Mouse (Mus musculus): ENCODE measurements around the gene Itgb2. TPM values are rescaled to one million over a fixed set of nuclear protein-coding genes. Genes with fewer than 3 reads are reported as not detected.
A peak's percentile ranks its signal among the peaks of the same experiment; 100 is the strongest.

Gene Itgb2
- polyA plus RNA-seq, 1 experiment from 2014 or later = 1.2 TPM

DNA sequence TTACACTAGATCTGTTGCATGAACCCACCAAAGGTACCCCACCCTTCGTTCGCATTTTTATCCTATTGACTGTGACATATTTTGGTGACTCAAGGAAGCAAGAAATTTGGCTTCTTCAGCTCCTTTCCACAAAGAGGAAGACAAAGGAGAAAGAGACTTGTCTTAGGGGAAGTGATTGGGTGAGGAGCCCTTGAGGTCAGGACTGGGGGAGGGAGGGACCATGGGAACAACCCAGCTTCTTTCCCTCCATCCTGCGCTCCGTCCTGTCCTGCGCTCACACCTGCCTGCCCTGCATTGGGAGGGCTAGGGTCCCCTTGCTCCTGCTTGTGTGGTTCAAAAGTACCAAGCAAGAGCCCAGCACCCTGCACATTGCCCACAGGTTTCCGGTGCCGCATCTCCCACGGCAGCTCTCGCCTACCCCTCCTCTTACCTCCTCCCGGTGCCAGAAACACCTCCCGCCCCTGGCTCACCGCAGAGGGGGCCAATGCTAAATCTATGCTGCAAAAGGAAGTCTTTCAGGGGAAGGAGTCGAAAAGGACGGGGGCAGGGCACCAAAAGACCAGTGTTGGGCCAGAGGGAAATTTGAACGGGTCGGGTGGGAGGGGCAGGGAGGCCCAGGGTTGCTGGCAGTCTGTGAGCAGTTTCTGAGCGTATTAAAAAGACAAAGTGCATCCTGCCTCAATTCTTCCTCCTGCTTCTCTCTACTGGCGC lies 7.9 kb upstream of the Itgb2 start:
- 20% methylated on average over 18 of the region's 18 CpGs for WGBS
- Histone ChIP-seq H3K9me3 (replicated peaks) (no peaks in the 10 kb centered on the region), H3K4me3 (peak overlapping the region; percentile 54), H3K27me3 (ENCODE audit: low read depth, poor library complexity, severe bottlenecking) (peaks cover 24% of the 10 kb centered on the region), H3K4me1 (peaks cover 14% of the 10 kb centered on the region), H3K36me3 (no peaks in the 10 kb centered on the region), H3K27ac (replicated peaks) (peak overlapping the region; percentile 75)
- DNase-seq (ENCODE audit: low spot score) = peak; percentile 31

DNA sequence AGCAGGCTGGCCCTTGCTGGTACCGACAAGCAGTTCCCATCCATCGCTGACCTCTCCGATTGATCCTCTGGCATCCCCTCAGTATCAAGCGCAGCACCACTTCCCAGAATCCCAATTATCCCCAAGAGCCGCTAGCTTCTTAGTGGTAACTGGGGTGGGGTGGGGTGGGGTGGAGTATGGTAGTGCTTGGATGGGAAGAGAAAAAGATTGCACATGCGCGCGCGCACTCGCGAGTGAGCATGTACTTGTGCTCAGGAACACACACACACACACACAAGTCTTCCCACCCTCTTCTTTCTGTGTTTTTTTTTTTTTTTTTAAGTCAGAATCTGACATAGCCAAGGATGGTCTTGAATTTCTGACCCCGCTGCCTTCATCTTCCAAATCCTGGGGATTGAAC lies 7.3 kb upstream of the Itgb2 start:
- peaks cover 11% of the 10 kb centered on the region for H3K4me1 ChIP-seq
- H3K9me3 ChIP-seq (replicated peaks) = no peaks in the 10 kb centered on the region
- DNase-seq (ENCODE audit: low spot score) = no peak
- peaks cover 24% of the 10 kb centered on the region for H3K27me3 ChIP-seq (ENCODE audit: low read depth, poor library complexity, severe bottlenecking)
- H3K36me3 ChIP-seq = no peaks in the 10 kb centered on the region
- H3K27ac ChIP-seq (replicated peaks) = peak overlapping the region; percentile 75
- WGBS = 61% methylated on average over 12 of the region's 12 CpGs
- H3K4me3 ChIP-seq = peak overlapping the region; percentile 54

- Histone ChIP-seq H3K4me3 (no peak overlapping the region), H3K4me1 (peaks cover 11% of the 10 kb centered on the region), H3K36me3 (no peaks in the 10 kb centered on the region), H3K27me3 (ENCODE audit: low read depth, poor library complexity, severe bottlenecking) (peaks cover 24% of the 10 kb centered on the region), H3K9me3 (replicated peaks) (no peaks in the 10 kb centered on the region), H3K27ac (replicated peaks) (no peak overlapping the region)
- 73% methylated on average over 7 of the region's 7 CpGs for WGBS
- DNase-seq (ENCODE audit: low spot score) = no peak
Measured at GRCm38 (mm10) chr10:77523321-77523720, 6.7 kb upstream of the Itgb2 start.

DNA sequence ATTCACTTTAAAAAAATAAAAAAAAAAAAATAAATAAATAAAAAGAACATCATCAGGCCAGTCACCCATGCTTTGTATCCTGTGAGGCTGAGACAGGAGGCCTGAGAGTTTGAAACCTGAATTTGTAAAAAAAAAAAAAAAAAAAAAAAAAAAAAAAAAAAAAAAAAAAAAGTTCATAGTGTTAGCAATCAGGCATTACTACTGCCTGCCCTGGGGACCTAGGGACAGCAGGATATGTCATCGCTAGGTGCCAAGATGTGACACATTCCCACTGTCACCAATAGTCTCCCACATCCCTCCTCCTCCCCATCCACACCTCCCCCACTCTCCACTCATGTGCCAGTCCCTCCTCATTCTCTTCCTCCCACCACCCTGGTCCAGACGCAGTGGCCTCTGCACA lies 3.6 kb upstream of the Itgb2 start:
- Histone ChIP-seq H3K9me3 (replicated peaks) (no peaks in the 10 kb centered on the region), H3K27ac (replicated peaks) (no peak overlapping the region), H3K36me3 (no peaks in the 10 kb centered on the region), H3K4me1 (peaks cover 11% of the 10 kb centered on the region), H3K27me3 (ENCODE audit: low read depth, poor library complexity, severe bottlenecking) (peaks cover 22% of the 10 kb centered on the region), H3K4me3 (no peak overlapping the region)
- WGBS = 77% methylated on average over 2 of the region's 2 CpGs
- DNase-seq (ENCODE audit: low spot score) = no peak

- 86% methylated on average over 6 of the region's 6 CpGs for WGBS
Measured at GRCm38 (mm10) chr10:77528634-77529033, 1.4 kb upstream of the Itgb2 start.

GRCm38 (mm10) chr10:77531026-77532019 lies 1.3 kb downstream of the Itgb2 start:
- Histone ChIP-seq H3K27ac (replicated peaks) (no peak overlapping the region), H3K4me3 (no peak overlapping the region), H3K4me1 (peaks cover 9% of the 10 kb centered on the region; the same call in 1 of the 2 replicates), H3K9me3 (replicated peaks) (no peaks in the 10 kb centered on the region), H3K27me3 (ENCODE audit: low read depth, poor library complexity, severe bottlenecking) (no peaks in the 10 kb centered on the region), H3K36me3 (no peaks in the 10 kb centered on the region)
- 89% methylated on average over 6 of the region's 6 CpGs for WGBS
- no peak for DNase-seq (ENCODE audit: low spot score)

More at GRCm38 (mm10) chr10:77528634-77529033, 1.4 kb upstream of the Itgb2 start:
- no peak overlapping the region for H3K27ac ChIP-seq (replicated peaks)
- H3K27me3 ChIP-seq (ENCODE audit: low read depth, poor library complexity, severe bottlenecking) = 0 out of 2 replicates have a peak, but pooled peaks cover under 1% of the 10 kb centered on the region
- H3K4me3 ChIP-seq = no peak overlapping the region
- DNase-seq (ENCODE audit: low spot score) = no peak
- no peaks in the 10 kb centered on the region for H3K9me3 ChIP-seq (replicated peaks)
- H3K36me3 ChIP-seq = no peaks in the 10 kb centered on the region
- peaks cover 7% of the 10 kb centered on the region; the same call in 1 of the 2 replicates for H3K4me1 ChIP-seq

- Histone ChIP-seq H3K27me3 (ENCODE audit: low read depth, poor library complexity, severe bottlenecking) (no peaks in the 10 kb centered on the region), H3K36me3 (no peaks in the 10 kb centered on the region), H3K4me3 (no peak overlapping the region), H3K27ac (replicated peaks) (no peak overlapping the region), H3K4me1 (peaks cover 9% of the 10 kb centered on the region; the same call in 1 of the 2 replicates), H3K9me3 (replicated peaks) (no peaks in the 10 kb centered on the region)
- DNase-seq (ENCODE audit: low spot score) = no peak
- WGBS = 85% methylated on average over 1 of the region's 1 CpGs
Measured at GRCm38 (mm10) chr10:77532020-77532413, 2.0 kb downstream of the Itgb2 start.

GRCm38 (mm10) chr10:77536727-77537126 lies 6.7 kb downstream of the Itgb2 start:
- peaks cover 9% of the 10 kb centered on the region; the same call in 1 of the 2 replicates for H3K4me1 ChIP-seq

GRCm38 (mm10) chr10:77537215-77538209 lies 7.5 kb downstream of the Itgb2 start:
- peaks cover 9% of the 10 kb centered on the region; the same call in 1 of the 2 replicates for H3K4me1 ChIP-seq
- H3K27me3 ChIP-seq (ENCODE audit: low read depth, poor library complexity, severe bottlenecking) = no peaks in the 10 kb centered on the region
- 87% methylated on average over 11 of the region's 11 CpGs for WGBS
- no peaks in the 10 kb centered on the region for H3K36me3 ChIP-seq
- no peaks in the 10 kb centered on the region for H3K9me3 ChIP-seq (replicated peaks)
- H3K4me3 ChIP-seq = no peak overlapping the region
- no peak overlapping the region for H3K27ac ChIP-seq (replicated peaks)
- no peak for DNase-seq (ENCODE audit: low spot score)

More at GRCm38 (mm10) chr10:77536727-77537126, 6.7 kb downstream of the Itgb2 start:
- WGBS = 82% methylated on average over 8 of the region's 8 CpGs
- Histone ChIP-seq H3K27ac (replicated peaks) (no peak overlapping the region), H3K4me3 (no peak overlapping the region), H3K36me3 (no peaks in the 10 kb centered on the region), H3K27me3 (ENCODE audit: low read depth, poor library complexity, severe bottlenecking) (no peaks in the 10 kb centered on the region), H3K9me3 (replicated peaks) (no peaks in the 10 kb centered on the region)
- no peak for DNase-seq (ENCODE audit: low spot score)

DNA sequence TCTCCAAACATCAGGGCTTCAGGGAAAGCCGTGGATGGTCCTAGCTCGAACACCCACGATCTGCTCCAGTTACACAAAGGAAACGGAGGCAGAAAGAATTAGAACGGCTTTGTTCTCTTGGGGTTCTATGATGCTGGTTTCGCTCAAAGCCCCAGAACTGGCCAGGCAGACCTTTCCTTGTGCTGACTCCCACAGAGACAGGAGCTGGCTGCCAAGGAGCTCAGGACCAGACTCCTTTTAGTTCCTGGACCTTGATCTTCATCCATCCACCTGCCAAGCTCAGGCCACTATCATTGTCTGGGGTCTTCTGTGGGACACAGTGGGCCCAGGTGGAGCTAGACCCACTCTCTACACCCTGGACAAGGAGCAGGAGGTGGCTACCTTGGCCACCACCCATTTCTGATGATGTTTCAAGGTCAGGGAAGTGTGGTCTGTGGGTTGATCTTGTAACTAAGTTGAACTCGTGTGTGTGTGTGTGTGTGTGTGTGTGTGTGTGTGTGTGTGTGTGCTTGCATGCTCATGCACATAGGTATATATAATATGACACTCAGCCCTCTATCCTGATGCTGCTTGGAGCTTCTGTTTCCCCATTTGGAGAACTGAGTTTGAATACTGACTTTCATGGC lies 9.4 kb downstream of the Itgb2 start:
- no peak for DNase-seq (ENCODE audit: low spot score)
- Histone ChIP-seq H3K27me3 (ENCODE audit: low read depth, poor library complexity, severe bottlenecking) (no peaks in the 10 kb centered on the region), H3K36me3 (no peaks in the 10 kb centered on the region), H3K4me1 (no peaks in the 10 kb centered on the region), H3K27ac (replicated peaks) (no peak overlapping the region), H3K9me3 (replicated peaks) (no peaks in the 10 kb centered on the region), H3K4me3 (no peak overlapping the region)
- 86% methylated on average over 7 of the region's 7 CpGs for WGBS

GRCm38 (mm10) chr10:77540576-77541102 lies 10.6 kb downstream of the Itgb2 start:
- 90% methylated on average over 4 of the region's 4 CpGs for WGBS
- no peaks in the 10 kb centered on the region for H3K4me1 ChIP-seq

More at GRCm38 (mm10) chr10:77540576-77541102, 10.6 kb downstream of the Itgb2 start:
- H3K36me3 ChIP-seq = no peaks in the 10 kb centered on the region
- no peak overlapping the region for H3K4me3 ChIP-seq
- no peak for DNase-seq (ENCODE audit: low spot score)
- no peak overlapping the region for H3K27ac ChIP-seq (replicated peaks)
- H3K27me3 ChIP-seq (ENCODE audit: low read depth, poor library complexity, severe bottlenecking) = no peaks in the 10 kb centered on the region
- H3K9me3 ChIP-seq (replicated peaks) = no peaks in the 10 kb centered on the region

All from midbrain, embryonic 10.5 days (tissue).